Mouse (Mus musculus) liver, embryonic 14.5 days (tissue): ENCODE results near the gene Arhgef1. TPM values are rescaled to one million over a fixed set of nuclear protein-coding genes. Genes with fewer than 3 reads are reported as not detected.

Experiments used
- ATAC-seq: fragments of 200-750 bp; cut with Nextera tagmentation; 2 replicates; pipeline ENCODE4 v1.8.0; 2017; ENCODE audit warnings: moderate number of reproducible peaks, mild to moderate bottlenecking, moderate library complexity; ENCODE audit not compliant: insufficient read depth
- DNase-seq, 3 experiments: peaks; one replicate each; pipeline ENCODE4 v3.0.0-alpha.2; 2012 to 2013; ENCODE audit warnings: low read depth in 3 of 3, low spot score in 3 of 3
- H3K27ac ChIP-seq: fragments of 300-500 bp; sonication (generic); 2 replicates; pipeline ENCODE4 v1.5.1; 2014; ENCODE audit warnings: moderate library complexity, mild to moderate bottlenecking, control low read depth, inconsistent platforms
- H3K27me3 ChIP-seq: fragments of 300-500 bp; sonication (generic); 2 replicates; pipeline ENCODE4 v1.6.1; 2014; ENCODE audit warnings: mild to moderate bottlenecking, low read length, moderate library complexity; ENCODE audit not compliant: control insufficient read depth, insufficient read depth
- H3K36me3 ChIP-seq: fragments of 300-500 bp; sonication (generic); replicated peaks from 2 replicates; pipeline ENCODE4 v1.6.1; 2014; ENCODE audit warnings: low read depth; ENCODE audit not compliant: control insufficient read depth, insufficient read depth
- H3K4me1 ChIP-seq, 2 experiments: fragments of 200-500 bp in 1 of 2; fragments of 300-500 bp in 1 of 2; sonication (generic) in 1 of 2; replicated peaks; 2 replicates each; pipeline ENCODE4 v1.6.1; 2012 to 2014; ENCODE audit warnings: antibody characterized with exemption in 1 of 2, inconsistent platforms in 1 of 2, low read length in 1 of 2; ENCODE audit not compliant: control insufficient read depth in 2 of 2, insufficient read depth in 2 of 2
- H3K4me2 ChIP-seq: fragments of 300-500 bp; sonication (generic); 2 replicates; pipeline ENCODE4 v1.6.1; 2014; ENCODE audit warnings: low read depth, mild to moderate bottlenecking, control low read depth, moderate library complexity
- H3K4me3 ChIP-seq, 2 experiments: fragments of 200-500 bp in 1 of 2; fragments of 300-500 bp in 1 of 2; sonication (generic) in 1 of 2; 2 replicates each; pipeline ENCODE4 v1.5.1; 2012 to 2014; ENCODE audit warnings: low read depth in 2 of 2, low read length in 2 of 2, mild to moderate bottlenecking in 2 of 2, control low read depth in 1 of 2, inconsistent platforms in 1 of 2, moderate library complexity in 1 of 2; ENCODE audit not compliant: insufficient read depth in 1 of 2
- H3K9ac ChIP-seq: fragments of 300-500 bp; sonication (generic); replicated peaks from 2 replicates; pipeline ENCODE4 v1.6.1; 2014; ENCODE audit warnings: mild to moderate bottlenecking, control low read depth, moderate library complexity
- H3K9me3 ChIP-seq: fragments of 300-500 bp; sonication (generic); 2 replicates; pipeline ENCODE4 v1.6.1; 2016; ENCODE audit warnings: low read length, mixed read lengths; ENCODE audit not compliant: control insufficient read depth
- CTCF ChIP-seq: IDR thresholded peaks from 2 replicates; pipeline ENCODE4 v1.5.1; 2016; ENCODE audit warnings: antibody characterized with exemption, low read depth, control low read depth
- EP300 ChIP-seq: IDR thresholded peaks from 2 replicates; pipeline ENCODE4 v1.6.1; 2016; ENCODE audit warnings: antibody characterized with exemption, low read depth
- WGBS: fragments of 180-500 bp; shearing (Covaris S2); extraction: QIAGEN DNeasy Blood & Tissue Kit; methylation state at CpG from one replicate; pipeline ENCODE4 v1.1.7; 2014; ENCODE audit not compliant: insufficient replicate concordance; 5-methylcytosine and 5-hydroxymethylcytosine counted together
- polyA plus RNA-seq, 2 experiments: library from polyadenylated mRNA; depleted of rRNA in 1 of 2; stranded (reverse) in 1 of 2; unstranded in 1 of 2; fragments of >200 nt; fragmentation: Nextera tagmentation in 1 of 2; extraction: Ambion mirVana in 1 of 2; gene quantifications; 2 replicates each; pipeline versions ENCODE4 v1.2.1 to v1.2.3; 2012 to 2014

Gene Arhgef1
- polyA plus RNA-seq, 2 experiments, result 28.7 to 44.2 TPM

GRCm38 (mm10) chr7:24884693-24885291 lies 17.9 kb upstream of the Arhgef1 start:
- peak overlapping the region; percentile 82 to 89 for H3K4me3 ChIP-seq
- DNase-seq, result no peak
- peak; percentile 1; the same call in 1 of the 2 replicates for ATAC-seq
- TF ChIP-seq CTCF (no peak), EP300 (no peak)
- H3K9me3 ChIP-seq, result no peaks in the 10 kb centered on the region
- peak overlapping the region; percentile 96 for H3K9ac ChIP-seq
- peak overlapping the region; percentile 65 for H3K4me2 ChIP-seq
- peaks cover 46% of the 10 kb centered on the region for H3K36me3 ChIP-seq
- WGBS, result under 1% methylated on average over 47 of the region's 47 CpGs
- H3K27ac ChIP-seq, result peak overlapping the region; percentile 52
- H3K27me3 ChIP-seq, result no peaks in the 10 kb centered on the region
- H3K4me1 ChIP-seq, result peaks cover 7 to 23% of the 10 kb centered on the region in 2 experiments; a peak in 3 of 4 replicates

GRCm38 (mm10) chr7:24885468-24886307 lies 17.0 kb upstream of the Arhgef1 start:
- Histone ChIP-seq H3K27me3 (no peaks in the 10 kb centered on the region), H3K4me3 (peak overlapping the region; percentile 82 to 89), H3K9ac (peak overlapping the region; percentile 96), H3K4me1 (peaks cover 7 to 23% of the 10 kb centered on the region in 2 experiments; a peak in 3 of 4 replicates), H3K9me3 (no peaks in the 10 kb centered on the region), H3K4me2 (peak overlapping the region; percentile 65), H3K27ac (peak overlapping the region; percentile 52), H3K36me3 (peaks cover 52% of the 10 kb centered on the region)
- DNase-seq (no peak), ATAC-seq (no peak)
- TF ChIP-seq CTCF, result no peak
- no peak for TF ChIP-seq EP300
- WGBS, result 7% methylated on average over 12 of the region's 12 CpGs

- WGBS, result 21% methylated on average over 4 of the region's 4 CpGs
- peak overlapping the region; percentile 65 for H3K4me2 ChIP-seq
- H3K4me1 ChIP-seq, result peaks cover 7 to 23% of the 10 kb centered on the region in 2 experiments; a peak in 3 of 4 replicates
- no peak for TF ChIP-seq CTCF
- TF ChIP-seq EP300, result no peak
- peak overlapping the region; percentile 82 to 89 for H3K4me3 ChIP-seq
- ATAC-seq (no peak), DNase-seq (no peak)
- no peaks in the 10 kb centered on the region for H3K27me3 ChIP-seq
- peaks cover 52% of the 10 kb centered on the region for H3K36me3 ChIP-seq
- H3K9me3 ChIP-seq, result no peaks in the 10 kb centered on the region
- H3K27ac ChIP-seq, result peak overlapping the region; percentile 52
- H3K9ac ChIP-seq, result peak overlapping the region; percentile 96
Measured at GRCm38 (mm10) chr7:24886308-24886633, 16.4 kb upstream of the Arhgef1 start.

- 47% methylated on average over 4 of the region's 4 CpGs for WGBS
- H3K9ac ChIP-seq, result peak overlapping the region; percentile 96
- no peak for ATAC-seq
- peak overlapping the region; percentile 65 for H3K4me2 ChIP-seq
- no peak for DNase-seq
- no peaks in the 10 kb centered on the region for H3K9me3 ChIP-seq
- H3K27me3 ChIP-seq, result no peaks in the 10 kb centered on the region
- TF ChIP-seq EP300 (no peak), CTCF (no peak)
- H3K4me3 ChIP-seq, result peak overlapping the region; percentile 82 to 89
- H3K4me1 ChIP-seq, result peaks cover 7 to 23% of the 10 kb centered on the region in 2 experiments; a peak in 3 of 4 replicates
- peak overlapping the region; percentile 52 for H3K27ac ChIP-seq
- H3K36me3 ChIP-seq, result peaks cover 52% of the 10 kb centered on the region
Measured at GRCm38 (mm10) chr7:24887096-24887495, 15.6 kb upstream of the Arhgef1 start.
